21 mouse cellular contexts compared by ENCODE assay signal in the genomic region with DNA sequence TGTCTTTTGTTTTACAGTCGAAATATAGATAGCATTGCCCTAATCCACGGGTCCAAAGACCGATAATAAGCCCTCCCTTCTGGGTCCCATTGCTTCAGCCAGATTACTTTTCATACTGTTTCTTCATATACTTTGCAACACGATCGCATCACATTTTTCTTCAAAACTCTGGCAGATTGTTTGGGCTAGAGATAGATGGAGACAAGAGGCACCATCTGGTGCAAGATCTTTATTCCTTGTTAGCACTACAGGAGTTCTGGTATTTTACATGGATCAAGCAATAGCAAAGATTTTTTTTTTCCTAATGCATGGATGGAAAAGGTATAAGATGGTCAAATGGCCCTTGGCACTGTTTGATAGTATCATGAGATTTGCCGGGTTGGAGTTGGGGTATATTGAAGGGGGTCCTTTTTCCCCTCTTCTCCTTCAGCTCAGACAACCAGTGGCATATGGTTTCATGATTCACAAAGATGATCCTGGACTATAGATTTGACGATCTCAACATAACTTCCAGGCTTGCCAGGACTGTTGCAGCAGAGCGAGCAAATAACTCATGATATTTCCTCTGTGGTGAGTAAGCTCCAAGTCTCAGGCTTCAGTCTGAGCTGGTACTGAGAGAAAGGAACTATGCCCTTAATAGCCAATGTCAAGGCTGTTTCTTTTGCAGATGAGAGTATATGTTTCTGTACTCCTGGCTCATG.
A peak's percentile ranks its signal among the peaks of the same experiment; 100 is the strongest.
DNase-seq lines count a peak whose midpoint lies in the region; ATAC-seq lines count a peak whose summit lies in the region.
"Had no signal": no experiment of that assay in that cellular context is flagged by ENCODE, and none has a peak within 500 bp of the region (broad histone marks: within the 10 kb centered on the region; RNA-seq: fewer than 3 reads in every experiment).

No protein-coding gene starts in this region.

- H3K36me3 ChIP-seq in forebrain, embryonic 13.5 days (ENCODE audit: poor library complexity, severe bottlenecking): no peaks in the 10 kb centered on the region
- H3K36me3 ChIP-seq in forebrain, embryonic 11.5 days (ENCODE audit: control insufficient read depth, insufficient read depth, low read length): no peaks in the 10 kb centered on the region
- no peaks in the 10 kb centered on the region for H3K36me3 ChIP-seq in midbrain, embryonic 11.5 days (ENCODE audit: control insufficient read depth, insufficient read depth, low read length)
- H3K36me3 ChIP-seq: hindbrain, embryonic 15.5 days; intestine, embryonic 15.5 days; limb, embryonic 15.5 days; midbrain, embryonic 13.5 days had no signal

- 89% methylated on average over 8 of the region's 8 CpGs for WGBS in forebrain, embryonic 13.5 days
- 92% methylated on average over 8 of the region's 8 CpGs for WGBS in forebrain, embryonic 11.5 days
- WGBS in midbrain, embryonic 11.5 days: 91% methylated on average over 8 of the region's 8 CpGs

- no peaks in the 10 kb centered on the region for H3K9me3 ChIP-seq in forebrain, embryonic 13.5 days (replicated peaks)
- H3K9me3 ChIP-seq in forebrain, embryonic 11.5 days (ENCODE audit: control insufficient read depth, low read length): no peaks in the 10 kb centered on the region
- no peaks in the 10 kb centered on the region for H3K9me3 ChIP-seq in midbrain, embryonic 11.5 days (ENCODE audit: control insufficient read depth, low read length)
- H3K9me3 ChIP-seq: hindbrain, embryonic 15.5 days; intestine, embryonic 15.5 days; limb, embryonic 15.5 days; midbrain, embryonic 13.5 days had no signal

- no peaks in the 10 kb centered on the region for H3K27me3 ChIP-seq in forebrain, embryonic 13.5 days
- H3K27me3 ChIP-seq in forebrain, embryonic 11.5 days (ENCODE audit: control insufficient read depth, insufficient read depth, low read length): no peaks in the 10 kb centered on the region
- no peaks in the 10 kb centered on the region for H3K27me3 ChIP-seq in midbrain, embryonic 11.5 days (ENCODE audit: control insufficient read depth, insufficient read depth, low read length)
- H3K27me3 ChIP-seq: hindbrain, embryonic 15.5 days; intestine, embryonic 15.5 days; limb, embryonic 15.5 days; midbrain, embryonic 13.5 days had no signal

- H3K9ac ChIP-seq in forebrain, embryonic 13.5 days: no peak overlapping the region
- H3K9ac ChIP-seq in forebrain, embryonic 11.5 days (ENCODE audit: low read length): no peak overlapping the region
- H3K9ac ChIP-seq in midbrain, embryonic 11.5 days (ENCODE audit: low read length): no peak overlapping the region
- H3K9ac ChIP-seq: hindbrain, embryonic 15.5 days; intestine, embryonic 15.5 days; limb, embryonic 15.5 days; liver, embryonic 14.5 days; lung, embryonic 14.5 days; midbrain, embryonic 13.5 days had no signal

- H3K4me2 ChIP-seq in forebrain, embryonic 13.5 days: no peak overlapping the region
- no peak overlapping the region for H3K4me2 ChIP-seq in forebrain, embryonic 11.5 days (ENCODE audit: low read depth, low read length, severe bottlenecking)
- H3K4me2 ChIP-seq in midbrain, embryonic 11.5 days: no peak overlapping the region
- H3K4me2 ChIP-seq: hindbrain, embryonic 15.5 days; intestine, embryonic 15.5 days; limb, embryonic 15.5 days; lung, embryonic 14.5 days; midbrain, embryonic 13.5 days had no signal

- DNase-seq in forebrain, embryonic 11.5 days (ENCODE audit: low spot score): no peak
- peak; percentile 21 for DNase-seq in layer of hippocampus, adult 11-12 months (ENCODE audit: low spot score)
- DNase-seq in layer of hippocampus, postnatal 36 days: no peak
- DNase-seq in right cerebral cortex, adult 18-20 months: peak; percentile 37
- DNase-seq in right cerebral cortex, postnatal 25 days: no peak
- no peak for DNase-seq in midbrain, embryonic 11.5 days (ENCODE audit: low spot score, missing footprints)
- no peak for DNase-seq in T-cell, adult 2 months (ENCODE audit: low spot score)
- DNase-seq: adrenal gland, postnatal 10 days; cerebellum, adult 9-10 months; kidney, adult 8-10 months; kidney, postnatal 10 days; lung, embryonic 14.5 days; thymus, adult 2 months; thymus, postnatal 4 days had no signal

- H3K4me1 ChIP-seq in forebrain, embryonic 13.5 days: 0 out of 2 replicates have a peak, but pooled peaks cover 6% of the 10 kb centered on the region
- no peaks in the 10 kb centered on the region for H3K4me1 ChIP-seq in forebrain, embryonic 11.5 days (replicated peaks; ENCODE audit: control insufficient read depth, insufficient read depth, low read length)
- H3K4me1 ChIP-seq in midbrain, embryonic 11.5 days (ENCODE audit: control insufficient read depth, insufficient read depth, low read length): no peaks in the 10 kb centered on the region
- H3K4me1 ChIP-seq: hindbrain, embryonic 15.5 days; intestine, embryonic 15.5 days; limb, embryonic 15.5 days had no signal

- ATAC-seq in forebrain, embryonic 13.5 days: peak; percentile 21; the same call in 1 of the 2 replicates
- ATAC-seq in forebrain, embryonic 11.5 days (replicated peaks; ENCODE audit: low FRiP score): no peak
- ATAC-seq in midbrain, embryonic 11.5 days (ENCODE audit: low FRiP score): no peak
- ATAC-seq: intestine, embryonic 15.5 days; midbrain, embryonic 13.5 days had no signal

- H3K27ac ChIP-seq in forebrain, embryonic 13.5 days: no peak overlapping the region
- no peak overlapping the region for H3K27ac ChIP-seq in forebrain, embryonic 11.5 days (ENCODE audit: low read depth, low read length)
- no peak overlapping the region for H3K27ac ChIP-seq in midbrain, embryonic 11.5 days (ENCODE audit: low read depth, low read length)
- H3K27ac ChIP-seq: hindbrain, embryonic 15.5 days; intestine, embryonic 15.5 days; layer of hippocampus, adult 2 months; limb, embryonic 15.5 days; liver, embryonic 14.5 days; midbrain, embryonic 13.5 days had no signal

- H3K4me3 ChIP-seq in forebrain, embryonic 13.5 days: no peak overlapping the region
- no peak overlapping the region for H3K4me3 ChIP-seq in forebrain, embryonic 11.5 days (ENCODE audit: low read depth, low read length)
- H3K4me3 ChIP-seq in midbrain, embryonic 11.5 days (ENCODE audit: low read depth, low read length): no peak overlapping the region
- H3K4me3 ChIP-seq: hindbrain, embryonic 15.5 days; intestine, embryonic 15.5 days; layer of hippocampus, adult 2 months; limb, embryonic 15.5 days; midbrain, embryonic 13.5 days had no signal

Comparison
In these comparisons a context has a peak if more than half of its experiments do, and no peak if none do; other contexts are left out.
1. DNase-seq: peak in layer of hippocampus, adult 11-12 months (single experiment) and right cerebral cortex, adult 18-20 months (single experiment); none in forebrain, embryonic 11.5 days (single experiment), layer of hippocampus, postnatal 36 days (0 of 2), right cerebral cortex, postnatal 25 days (single experiment), midbrain, embryonic 11.5 days (single experiment) and T-cell, adult 2 months (single experiment).